Mouse (Mus musculus): ENCODE measurements around the gene Pak7. TPM values are rescaled to one million over a fixed set of nuclear protein-coding genes. Genes with fewer than 3 reads are reported as not detected.
"Not testable (repeated sequence)": the region's sequence is repeated elsewhere in the genome, so short reads cannot be mapped to it uniquely, and the experiment has no call there.

Pak7 gene
- polyA plus RNA-seq, 1 experiment: not detected

DNA sequence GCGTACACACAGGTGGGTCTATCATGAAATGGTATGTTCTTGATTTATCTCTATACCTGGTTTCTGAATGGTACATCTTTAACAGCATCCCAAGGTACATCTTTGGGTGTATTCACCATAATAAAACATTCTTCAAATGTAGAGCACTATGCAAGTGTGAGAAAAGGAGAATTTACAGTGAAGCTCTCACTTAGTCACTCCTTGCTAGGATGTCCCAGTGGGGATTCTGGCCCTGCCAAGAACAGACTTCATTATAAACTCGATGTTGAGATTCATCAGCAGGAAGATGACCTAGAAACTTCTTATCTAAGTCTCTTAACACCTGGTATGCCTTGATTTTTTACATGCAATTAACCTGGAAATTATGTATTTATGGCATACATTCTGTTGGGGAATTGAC is 85.6 kb downstream of the Pak7 start:
- H3K4me1 ChIP-seq (ENCODE audit: control insufficient read depth, insufficient read depth, insufficient read length, low read length): no peaks in the 10 kb centered on the region
- no peak overlapping the region for H3K27ac ChIP-seq (replicated peaks; ENCODE audit: low read depth, low read length)
- H3K4me3 ChIP-seq (ENCODE audit: insufficient read depth, low read depth, low read length): no peak overlapping the region

DNA sequence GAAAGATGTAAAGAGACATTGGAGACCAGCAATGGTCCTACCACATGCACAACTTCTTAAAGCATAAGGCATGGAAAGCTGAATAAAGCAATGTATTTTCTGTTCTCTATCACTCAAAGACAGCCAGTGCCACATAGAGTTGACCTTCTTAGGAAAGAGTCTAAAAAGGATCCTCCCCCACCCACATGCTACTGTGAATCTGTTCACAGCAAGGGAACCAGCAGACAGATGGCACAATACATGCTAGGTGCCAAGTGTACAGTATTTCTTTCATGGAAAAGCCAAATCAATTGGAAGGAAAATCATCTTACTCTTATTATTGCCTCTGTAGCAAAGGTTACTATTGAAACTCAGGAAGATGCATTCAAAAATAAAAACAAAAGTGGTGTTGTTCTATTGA is 86.4 kb downstream of the Pak7 start:
- Histone ChIP-seq H3K4me3 (ENCODE audit: insufficient read depth, low read depth, low read length) (no peak overlapping the region), H3K27ac (replicated peaks; ENCODE audit: low read depth, low read length) (no peak overlapping the region), H3K4me1 (ENCODE audit: control insufficient read depth, insufficient read depth, insufficient read length, low read length) (no peaks in the 10 kb centered on the region)

DNA sequence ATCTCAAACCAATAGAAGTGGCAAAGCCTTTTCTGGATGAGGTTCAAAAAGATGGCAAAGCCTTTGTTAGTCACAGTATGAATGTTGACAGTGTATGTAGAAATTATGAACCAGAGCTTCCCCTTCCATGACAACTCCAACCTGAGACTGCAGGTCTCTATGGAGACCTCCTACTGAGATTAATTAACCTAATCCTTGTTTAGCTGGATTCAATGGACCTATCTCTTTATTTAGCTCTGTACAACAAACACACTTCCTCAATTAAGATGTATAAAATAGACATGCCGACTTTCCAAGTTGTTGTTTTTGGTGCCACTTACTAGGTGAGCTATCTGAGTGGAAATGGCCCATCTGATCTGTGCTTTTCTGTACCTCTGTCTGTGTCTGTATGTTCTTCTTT is 90.4 kb downstream of the Pak7 start:
- Histone ChIP-seq H3K4me1 (ENCODE audit: control insufficient read depth, insufficient read depth, insufficient read length, low read length) (no peaks in the 10 kb centered on the region), H3K4me3 (ENCODE audit: insufficient read depth, low read depth, low read length) (no peak overlapping the region), H3K27ac (replicated peaks; ENCODE audit: low read depth, low read length) (no peak overlapping the region)

DNA sequence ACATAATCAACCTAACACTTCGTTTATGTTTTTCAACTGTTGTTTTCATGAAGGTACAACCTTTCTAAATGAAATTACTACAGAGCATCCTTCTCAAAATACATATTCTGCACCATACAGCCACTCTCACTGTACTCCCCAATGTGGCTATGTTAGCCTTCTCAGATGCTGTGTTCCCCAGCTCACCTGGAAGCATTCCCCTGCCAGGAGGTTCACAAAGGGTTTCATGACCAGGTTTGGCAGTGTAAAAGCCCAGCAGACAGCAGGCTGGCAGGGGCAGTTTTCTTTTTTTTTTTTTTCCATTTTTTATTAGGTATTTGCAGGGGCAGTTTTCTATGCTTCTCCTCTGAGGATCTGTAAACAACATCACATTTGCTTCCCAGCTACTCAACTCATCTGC is 105.7 kb downstream of the Pak7 start:
- H3K4me1 ChIP-seq (ENCODE audit: control insufficient read depth, insufficient read depth, insufficient read length, low read length): no peaks in the 10 kb centered on the region
- H3K4me3 ChIP-seq (ENCODE audit: insufficient read depth, low read depth, low read length): no peak overlapping the region
- no peak overlapping the region for H3K27ac ChIP-seq (replicated peaks; ENCODE audit: low read depth, low read length)

DNA sequence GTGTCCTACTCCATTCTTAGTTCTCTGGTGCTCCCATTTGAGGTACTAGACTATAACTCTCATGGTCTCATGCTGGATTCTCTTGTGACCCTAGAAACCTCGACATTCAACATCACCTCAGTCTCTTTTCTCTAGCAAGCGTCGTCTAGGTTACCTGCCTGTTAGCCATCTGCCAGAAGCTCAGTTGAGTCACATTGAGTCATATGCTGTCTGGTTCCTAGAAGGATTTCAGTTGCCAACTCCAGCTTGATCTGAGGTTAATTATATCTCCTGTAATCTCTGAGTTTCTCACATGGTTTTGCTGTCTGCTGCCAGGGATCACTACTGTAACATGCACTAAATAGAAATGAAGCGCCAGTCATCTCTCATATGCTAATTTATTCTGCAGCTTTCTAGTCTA is 145.8 kb downstream of the Pak7 start:
- H3K4me1 ChIP-seq (ENCODE audit: control insufficient read depth, insufficient read depth, insufficient read length, low read length); H3K4me3 ChIP-seq (ENCODE audit: insufficient read depth, low read depth, low read length); H3K27ac ChIP-seq (replicated peaks; ENCODE audit: low read depth, low read length): not testable (repeated sequence)

DNA sequence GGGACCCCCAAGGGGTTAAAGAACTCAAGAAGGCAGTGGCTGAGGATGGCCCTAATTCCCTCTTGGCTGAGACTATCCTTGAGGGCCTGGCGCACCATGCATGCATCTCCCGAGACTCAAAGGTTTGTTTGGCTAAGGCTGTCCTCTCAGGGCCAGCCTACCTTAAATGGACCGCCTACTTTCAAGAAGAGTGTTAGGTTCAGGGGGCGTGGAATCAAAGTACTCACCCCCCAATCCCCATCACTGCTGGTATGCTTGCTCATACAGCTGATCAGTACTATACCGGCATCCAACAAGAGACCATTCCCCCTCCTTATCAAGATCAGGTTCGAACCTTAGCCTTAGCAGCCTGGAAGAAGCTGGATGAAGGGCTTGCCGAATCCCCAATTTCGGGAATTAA is 156.5 kb downstream of the Pak7 start:
- H3K4me3 ChIP-seq (ENCODE audit: insufficient read depth, low read depth, low read length): no peak overlapping the region

DNA sequence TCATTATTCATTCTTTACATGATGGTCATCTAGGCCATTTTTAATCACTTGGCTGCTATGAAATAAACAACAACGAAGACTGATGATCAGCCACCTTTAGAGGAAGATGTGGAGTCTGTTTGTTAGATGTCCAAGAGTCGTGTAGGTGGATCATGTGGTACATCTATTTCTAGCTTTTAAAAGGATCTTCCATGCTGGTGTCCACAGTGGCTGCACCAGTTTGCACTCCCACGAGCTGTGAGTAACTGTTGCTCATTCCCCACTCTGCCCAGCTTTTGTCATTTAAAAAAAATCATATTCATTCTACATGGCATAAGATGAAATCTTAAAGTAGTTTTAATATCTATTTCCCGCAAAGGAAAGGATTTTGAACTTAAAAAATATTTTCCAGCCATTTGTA is 183.7 kb downstream of the Pak7 start:
- H3K4me1 ChIP-seq (ENCODE audit: control insufficient read depth, insufficient read depth, insufficient read length, low read length): no peaks in the 10 kb centered on the region
- H3K4me3 ChIP-seq (ENCODE audit: insufficient read depth, low read depth, low read length): no peak overlapping the region
- no peak overlapping the region for H3K27ac ChIP-seq (replicated peaks; ENCODE audit: low read depth, low read length)

More for the DNA sequence above, 156.5 kb downstream of the Pak7 start:
- H3K27ac ChIP-seq (replicated peaks; ENCODE audit: low read depth, low read length): no peak overlapping the region
- H3K4me1 ChIP-seq (ENCODE audit: control insufficient read depth, insufficient read depth, insufficient read length, low read length): no peaks in the 10 kb centered on the region

DNA sequence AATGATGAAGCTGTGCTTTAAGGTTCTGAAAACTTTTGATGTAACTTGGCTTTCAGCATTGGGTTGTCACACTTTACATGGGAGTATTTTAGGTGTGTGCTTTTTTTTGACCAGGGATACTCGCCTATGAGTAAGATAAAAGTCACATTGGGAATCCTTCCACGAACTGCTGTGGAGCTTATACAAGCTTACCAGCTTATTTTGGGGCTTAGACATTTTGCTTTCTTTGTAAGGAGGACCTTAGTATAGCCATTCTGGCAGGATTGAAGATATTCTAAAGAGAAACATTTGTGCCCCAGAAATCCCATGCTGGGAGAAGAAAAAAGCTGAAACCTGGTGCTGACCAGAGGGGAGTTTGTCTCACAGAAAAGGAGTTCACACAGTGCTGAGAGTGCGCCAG is 212.7 kb downstream of the Pak7 start:
- Histone ChIP-seq H3K4me3 (ENCODE audit: insufficient read depth, low read depth, low read length) (no peak overlapping the region), H3K4me1 (ENCODE audit: control insufficient read depth, insufficient read depth, insufficient read length, low read length) (no peaks in the 10 kb centered on the region), H3K27ac (replicated peaks; ENCODE audit: low read depth, low read length) (no peak overlapping the region)

DNA sequence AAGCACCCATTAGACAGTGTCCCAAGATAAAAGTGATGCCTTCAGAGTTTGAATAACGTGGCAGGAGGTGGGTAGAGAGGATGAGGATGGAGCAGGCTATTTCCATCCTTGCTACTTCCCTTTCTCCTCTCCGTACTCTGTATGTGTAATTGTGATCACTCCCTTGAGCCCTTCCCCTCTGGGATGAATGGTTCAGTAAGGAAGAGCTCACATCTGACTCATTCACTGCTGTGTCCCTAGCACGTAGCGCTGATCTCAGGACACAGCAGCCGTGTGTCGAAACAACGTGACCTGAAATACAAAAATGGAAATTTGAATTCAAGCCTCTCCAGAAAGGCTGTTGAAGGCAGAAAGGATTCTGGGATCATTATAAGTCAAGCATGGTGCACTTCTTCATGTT is 237.0 kb downstream of the Pak7 start:
- no peaks in the 10 kb centered on the region for H3K4me1 ChIP-seq (ENCODE audit: control insufficient read depth, insufficient read depth, insufficient read length, low read length)
- no peak overlapping the region for H3K27ac ChIP-seq (replicated peaks; ENCODE audit: low read depth, low read length)
- H3K4me3 ChIP-seq (ENCODE audit: insufficient read depth, low read depth, low read length): no peak overlapping the region

DNA sequence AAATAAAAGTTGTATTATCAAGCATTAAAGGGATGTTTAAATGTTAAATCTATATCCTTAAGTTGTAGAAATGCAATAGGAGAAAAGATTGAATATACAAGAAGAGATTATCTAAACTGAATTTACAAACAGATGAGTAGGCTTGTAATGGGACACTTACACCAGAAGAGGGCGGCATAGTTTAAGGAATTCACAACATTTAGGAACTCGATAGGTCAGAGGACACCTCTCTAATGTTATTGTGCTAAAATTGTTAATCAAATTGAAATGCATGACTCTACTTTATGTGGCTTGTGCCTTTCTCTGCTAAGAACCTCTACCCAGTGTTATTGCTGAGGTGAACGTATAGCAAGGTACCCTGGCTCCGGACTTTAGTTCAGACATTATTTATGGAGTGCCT is 238.2 kb downstream of the Pak7 start:
- Histone ChIP-seq H3K4me3 (ENCODE audit: insufficient read depth, low read depth, low read length) (no peak overlapping the region), H3K4me1 (ENCODE audit: control insufficient read depth, insufficient read depth, insufficient read length, low read length) (no peaks in the 10 kb centered on the region), H3K27ac (replicated peaks; ENCODE audit: low read depth, low read length) (no peak overlapping the region)

DNA sequence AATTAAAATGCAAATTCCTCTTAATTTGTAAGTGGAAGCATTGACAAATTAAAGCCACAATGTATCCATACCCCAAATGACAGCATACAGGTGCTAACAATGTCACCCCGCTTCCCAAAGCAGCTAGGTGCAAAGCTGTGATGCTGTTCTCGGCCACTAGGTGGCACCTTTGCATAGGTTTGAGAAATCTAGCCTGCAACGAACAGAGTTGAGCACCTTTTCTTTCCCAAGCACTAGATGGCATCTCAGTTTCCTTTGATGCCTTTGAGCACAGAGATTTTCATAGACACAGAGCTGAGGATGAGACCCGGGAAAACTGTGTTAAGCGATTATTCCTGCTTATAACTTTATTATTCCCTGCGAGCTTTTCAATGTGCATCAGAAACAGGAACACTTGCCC is 238.8 kb downstream of the Pak7 start:
- Histone ChIP-seq H3K4me3 (ENCODE audit: insufficient read depth, low read depth, low read length) (no peak overlapping the region), H3K4me1 (ENCODE audit: control insufficient read depth, insufficient read depth, insufficient read length, low read length) (no peaks in the 10 kb centered on the region), H3K27ac (replicated peaks; ENCODE audit: low read depth, low read length) (no peak overlapping the region)

DNA sequence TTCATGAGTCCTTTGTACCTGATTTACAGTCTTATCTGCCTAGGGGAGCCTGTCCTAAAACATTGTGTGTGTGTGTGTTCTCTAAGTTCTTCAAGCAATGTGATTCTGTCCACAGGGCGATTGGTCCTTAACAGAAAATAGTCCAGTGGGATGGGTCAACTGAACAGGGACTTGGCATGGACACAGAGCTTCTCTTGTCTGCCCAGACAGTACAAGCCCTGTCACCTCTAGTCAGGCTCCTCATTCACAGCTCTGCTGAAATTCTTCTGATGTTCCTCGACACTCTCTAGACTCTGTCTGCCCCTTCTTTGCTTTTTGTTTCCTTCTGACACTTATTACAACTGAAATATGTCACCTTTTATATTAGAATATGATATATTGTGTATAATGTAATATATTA is 247.0 kb downstream of the Pak7 start:
- Histone ChIP-seq H3K4me3 (ENCODE audit: insufficient read depth, low read depth, low read length) (no peak overlapping the region), H3K27ac (replicated peaks; ENCODE audit: low read depth, low read length) (no peak overlapping the region), H3K4me1 (ENCODE audit: control insufficient read depth, insufficient read depth, insufficient read length, low read length) (no peaks in the 10 kb centered on the region)

DNA sequence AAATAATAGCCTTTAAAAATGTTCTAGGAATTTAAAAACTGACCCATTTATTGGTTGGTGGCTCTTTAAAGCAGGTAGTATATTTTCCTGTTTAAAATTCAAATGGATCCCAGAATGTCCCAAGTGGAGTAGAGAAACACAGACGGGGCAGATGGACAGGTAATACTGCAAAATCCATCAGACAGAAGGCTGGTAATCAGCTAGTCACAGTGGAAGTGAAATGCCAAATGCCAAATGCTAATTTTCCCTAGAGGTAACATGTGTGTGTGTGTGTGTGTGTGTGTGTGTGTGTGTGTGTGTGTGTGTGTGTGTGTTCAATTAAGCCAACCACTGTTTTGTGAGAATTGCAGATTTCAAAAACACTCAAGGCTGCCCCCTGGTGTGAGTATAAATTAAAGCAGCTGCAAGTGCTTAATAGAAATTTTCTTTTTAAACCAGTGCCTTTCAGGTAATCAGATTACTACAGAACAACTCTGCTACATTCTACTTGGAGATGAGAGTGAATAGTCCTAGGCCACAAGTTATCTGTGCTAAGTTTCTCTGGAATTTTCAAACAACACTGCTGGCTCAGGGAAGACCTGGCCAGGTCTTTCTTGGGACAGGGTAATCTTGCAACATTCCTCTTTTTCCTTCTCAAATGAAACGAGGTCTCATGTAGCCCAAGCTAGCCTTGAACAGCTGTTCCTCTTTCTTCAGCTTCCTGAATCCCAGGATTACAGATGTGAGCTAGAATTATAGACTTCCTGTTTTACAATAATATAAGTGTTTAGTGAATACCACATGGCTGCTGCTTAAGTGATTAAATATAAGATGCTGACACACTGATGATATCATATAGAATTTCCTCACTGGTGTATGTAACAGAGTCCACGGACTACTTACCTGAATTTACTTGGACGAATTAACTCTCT is 248.4 kb downstream of the Pak7 start:
- Histone ChIP-seq H3K27ac (replicated peaks; ENCODE audit: low read depth, low read length) (no peak overlapping the region), H3K4me3 (ENCODE audit: insufficient read depth, low read depth, low read length) (no peak overlapping the region), H3K4me1 (ENCODE audit: control insufficient read depth, insufficient read depth, insufficient read length, low read length) (no peaks in the 10 kb centered on the region)

DNA sequence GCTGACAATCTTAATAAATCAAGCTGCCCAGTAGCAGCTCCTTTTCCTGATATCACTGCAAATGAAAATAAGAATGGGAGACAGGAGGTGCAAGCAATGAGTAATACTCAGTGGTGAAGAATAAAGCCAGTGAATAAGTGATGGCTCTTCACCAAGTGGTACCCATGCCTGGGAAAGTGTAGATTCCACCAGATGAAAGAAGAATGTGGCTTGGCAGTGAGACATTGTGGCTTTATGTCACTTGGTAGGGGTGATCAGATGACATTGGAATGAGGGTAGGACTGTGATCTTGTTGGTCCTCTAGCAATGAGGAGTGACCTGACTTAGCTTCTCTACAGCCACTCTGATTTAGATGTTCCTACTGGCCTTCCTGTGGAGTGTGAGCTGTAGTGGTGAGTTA is 249.3 kb downstream of the Pak7 start:
- Histone ChIP-seq H3K4me1 (ENCODE audit: control insufficient read depth, insufficient read depth, insufficient read length, low read length) (no peaks in the 10 kb centered on the region), H3K27ac (replicated peaks; ENCODE audit: low read depth, low read length) (no peak overlapping the region), H3K4me3 (ENCODE audit: insufficient read depth, low read depth, low read length) (no peak overlapping the region)

DNA sequence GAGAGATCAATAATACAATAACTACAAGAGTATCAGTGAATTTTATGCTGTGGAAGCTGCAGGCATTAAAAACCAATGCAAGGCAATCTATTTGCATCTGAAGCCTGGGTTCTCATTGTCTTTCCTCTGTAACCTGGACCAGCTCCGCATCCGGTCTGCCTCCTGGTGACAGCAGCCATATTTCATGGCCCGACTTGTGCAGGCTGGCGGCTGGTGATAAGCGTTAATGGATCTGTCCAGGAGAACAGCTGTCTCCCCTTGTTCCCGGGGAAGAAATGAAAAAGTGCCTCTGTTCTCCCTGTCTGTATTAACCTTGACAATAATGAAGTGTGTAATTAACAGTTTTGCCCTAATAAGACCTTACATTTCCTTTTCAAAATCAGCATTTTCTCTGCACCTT is 265.9 kb downstream of the Pak7 start:
- Histone ChIP-seq H3K27ac (replicated peaks; ENCODE audit: low read depth, low read length) (no peak overlapping the region), H3K4me3 (ENCODE audit: insufficient read depth, low read depth, low read length) (no peak overlapping the region), H3K4me1 (ENCODE audit: control insufficient read depth, insufficient read depth, insufficient read length, low read length) (no peaks in the 10 kb centered on the region)

DNA sequence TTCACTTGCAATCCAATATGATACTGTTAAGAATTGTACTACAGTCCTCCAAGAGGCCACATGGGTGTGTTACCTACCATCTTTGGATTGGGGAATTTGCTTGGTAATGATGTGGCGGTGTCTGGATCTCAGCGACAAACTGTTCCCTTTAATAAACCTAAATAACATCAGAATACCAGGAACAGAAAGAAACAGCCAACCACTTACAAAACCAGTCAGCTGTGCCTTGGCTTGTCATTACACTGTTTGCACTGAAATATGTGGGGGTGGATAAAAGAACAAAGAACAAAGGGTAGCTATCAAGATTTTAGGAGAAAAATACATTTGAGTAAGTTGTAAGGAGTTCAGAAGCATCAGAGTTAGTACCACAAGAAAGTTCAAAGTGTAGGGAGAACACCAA is 269.8 kb downstream of the Pak7 start:
- no peak overlapping the region for H3K4me3 ChIP-seq (ENCODE audit: insufficient read depth, low read depth, low read length)
- no peaks in the 10 kb centered on the region for H3K4me1 ChIP-seq (ENCODE audit: control insufficient read depth, insufficient read depth, insufficient read length, low read length)
- H3K27ac ChIP-seq (replicated peaks; ENCODE audit: low read depth, low read length): no peak overlapping the region

Data from brown adipose tissue, adult 24 weeks (tissue).